Mouse (Mus musculus): ENCODE measurements around the gene Prkar1b.

- no peak for TF ChIP-seq CTCF (IDR thresholded peaks at IDR 0.05; ENCODE audit: control insufficient read depth, insufficient read depth, low read length)
- TF ChIP-seq POLR2A (IDR thresholded peaks at IDR 0.05; ENCODE audit: borderline replicate concordance, control insufficient read depth, low read depth, low read length), result no peak
These were observed 8.5 kb downstream of the Prkar1b start for GRCm38 (mm10) chr5:139141326-139141725.

Data from bone marrow, adult 2 months (tissue).